ENCODE assay signal across 8 mouse cellular contexts in genomic region chr10:121351066-121351581, GRCm38 (mm10). TPM values are rescaled to one million over a fixed set of nuclear protein-coding genes. Genes with fewer than 3 reads are reported as not detected.
DNase-seq lines count a peak whose midpoint lies in the region; ATAC-seq and TF ChIP-seq lines count a peak whose summit lies in the region.

Tbc1d30 (minus strand) TSS chr10:121351278.

- ATAC-seq in heart, embryonic 12.5 days (ENCODE audit: insufficient number of reproducible peaks, low FRiP score): peak; percentile 63
- peak; percentile 61 for ATAC-seq in liver, embryonic 13.5 days (ENCODE audit: low read depth)

- DNase-seq in urinary bladder, adult 18-20 months (ENCODE audit: low spot score in 2 of 2): peak; percentile 66 to 75
- no peak for DNase-seq in urinary bladder, postnatal 10 days (ENCODE audit: low spot score)
- DNase-seq in embryo, embryonic 10.5 days (ENCODE audit: low spot score): peak; percentile 65
- peak; percentile 80 for DNase-seq in kidney, adult 9 months
- DNase-seq in liver, embryonic 13.5 days: no peak
- DNase-seq in right cerebral cortex, postnatal 36 days (ENCODE audit: low spot score in 2 of 2): no peak

- no peaks in the 10 kb centered on the region for H3K79me2 ChIP-seq in myocyte (ENCODE audit: control insufficient read depth, insufficient read depth)

- H3K4me1 ChIP-seq in heart, embryonic 12.5 days (replicated peaks): peaks cover 18% of the 10 kb centered on the region
- H3K4me1 ChIP-seq in liver, embryonic 13.5 days (replicated peaks): peaks cover 12% of the 10 kb centered on the region

- no peaks in the 10 kb centered on the region for H3K36me3 ChIP-seq in heart, embryonic 12.5 days
- no peaks in the 10 kb centered on the region for H3K36me3 ChIP-seq in liver, embryonic 13.5 days
- H3K36me3 ChIP-seq in myocyte (ENCODE audit: control insufficient read depth, insufficient read depth): no peaks in the 10 kb centered on the region

- peak within 1 kb of the TSS; percentile 99 for H3K4me2 ChIP-seq in heart, embryonic 12.5 days
- H3K4me2 ChIP-seq in liver, embryonic 13.5 days: peak within 1 kb of the TSS; percentile 75
- peak within 1 kb of the TSS; percentile 12 for H3K4me2 ChIP-seq in myocyte (ENCODE audit: low read depth)

- no peak within 1 kb of the TSS for H3K27ac ChIP-seq in heart, embryonic 12.5 days (ENCODE audit: poor library complexity, severe bottlenecking)
- H3K27ac ChIP-seq in liver, embryonic 13.5 days: no peak within 1 kb of the TSS

- no peak for TF ChIP-seq POLR2A in myocyte (IDR thresholded peaks at IDR 0.05; ENCODE audit: insufficient read length, low read depth)

- H3K4me3 ChIP-seq in heart, embryonic 12.5 days: peak within 1 kb of the TSS; percentile 63
- H3K4me3 ChIP-seq in liver, embryonic 13.5 days (replicated peaks): peak within 1 kb of the TSS; percentile 59
- no peak within 1 kb of the TSS for H3K4me3 ChIP-seq in myocyte

- H3K9me3 ChIP-seq in heart, embryonic 12.5 days (replicated peaks): peaks cover 4% of the 10 kb centered on the region; the same call in 1 of the 2 replicates
- H3K9me3 ChIP-seq in liver, embryonic 13.5 days (replicated peaks): no peaks in the 10 kb centered on the region

- WGBS in heart, embryonic 12.5 days: under 1% methylated on average over 60 of the region's 61 CpGs
- under 1% methylated on average over 60 of the region's 61 CpGs for WGBS in liver, embryonic 13.5 days (ENCODE audit: insufficient replicate concordance)

- no peak within 1 kb of the TSS for H3ac ChIP-seq in myocyte (ENCODE audit: control insufficient read depth, insufficient read length)

- H3K27me3 ChIP-seq in heart, embryonic 12.5 days (replicated peaks): peaks cover 10% of the 10 kb centered on the region; the same call in 1 of the 2 replicates
- H3K27me3 ChIP-seq in liver, embryonic 13.5 days: peaks cover 45% of the 10 kb centered on the region
- peaks cover 16% of the 10 kb centered on the region for H3K27me3 ChIP-seq in myocyte (ENCODE audit: control insufficient read depth, insufficient read depth, insufficient read length)

- peak within 1 kb of the TSS; percentile 54 for H3K9ac ChIP-seq in heart, embryonic 12.5 days
- H3K9ac ChIP-seq in liver, embryonic 13.5 days: peak within 1 kb of the TSS; percentile 49; the same call in 1 of the 2 replicates

TF ChIP-seq in myocyte, 11 proteins besides CTCF, POLR2A, EP300 and RAD21:
- peak in 1 of 3 experiments; percentile 1 for TF ChIP-seq MYOG (IDR thresholded peaks at IDR 0.05; ENCODE audit: control insufficient read depth in 1 of 3, insufficient read depth in 1 of 3, insufficient read length in 2 of 3, low read depth in 2 of 3)
- TF ChIP-seq TCF12 (IDR thresholded peaks at IDR 0.05; ENCODE audit: insufficient read depth, poor library complexity, severe bottlenecking): no peak

RNA-seq across cellular contexts. Expression of gene Tbc1d30, which starts in this region (rescaled TPM):
- polyA plus RNA-seq in heart, embryonic 12.5 days (2016; fragmentation: Nextera tagmentation; extraction: Ambion mirVana): 1.3 and 1.4 TPM in 2 replicates
- 0.14 and 0.15 TPM in 2 replicates for polyA plus RNA-seq in liver, embryonic 13.5 days (2015; fragmentation: Nextera tagmentation; extraction: Ambion mirVana)
- polyA plus RNA-seq in myocyte (2012; fragmentation: generic; extraction: Trizol): not detected

Comparison
In these comparisons a context has a peak if more than half of its experiments do, and no peak if none do; other contexts are left out.
1. DNase-seq: peak in urinary bladder, adult 18-20 months (2 of 2), embryo, embryonic 10.5 days (single experiment) and kidney, adult 9 months (single experiment); none in urinary bladder, postnatal 10 days (single experiment), liver, embryonic 13.5 days (single experiment) and right cerebral cortex, postnatal 36 days (0 of 2).
2. Peak in ATAC-seq, H3K4me3 ChIP-seq, H3K9ac ChIP-seq and H3K4me2 ChIP-seq in liver, embryonic 13.5 days; RNA of the gene not detected or under 1 TPM.
3. H3K4me2 ChIP-seq: peak in every context shown above with its lines; median percentile 99 in heart, embryonic 12.5 days; 75 in liver, embryonic 13.5 days; 12 in myocyte.